Mouse (Mus musculus) liver, embryonic 14.5 days (tissue): ENCODE measurements around the gene Lnp1. TPM values are rescaled to one million over a fixed set of nuclear protein-coding genes. Genes with fewer than 3 reads are reported as not detected.
A peak's percentile ranks its signal among the peaks of the same experiment; 100 is the strongest.

ENCODE experiments used
- ATAC-seq: fragments of 200-750 bp; cut with Nextera tagmentation; 2 replicates; pipeline ENCODE4 v1.8.0; 2017; ENCODE audit warnings: moderate number of reproducible peaks, mild to moderate bottlenecking, moderate library complexity; ENCODE audit not compliant: insufficient read depth
- DNase-seq, 3 experiments: peaks; one replicate each; pipeline ENCODE4 v3.0.0-alpha.2; 2012 to 2013; ENCODE audit warnings: low read depth in 3 of 3, low spot score in 3 of 3
- H3K27ac ChIP-seq: fragments of 300-500 bp; sonication (generic); 2 replicates; pipeline ENCODE4 v1.5.1; 2014; ENCODE audit warnings: moderate library complexity, mild to moderate bottlenecking, control low read depth, inconsistent platforms
- H3K27me3 ChIP-seq: fragments of 300-500 bp; sonication (generic); 2 replicates; pipeline ENCODE4 v1.6.1; 2014; ENCODE audit warnings: mild to moderate bottlenecking, low read length, moderate library complexity; ENCODE audit not compliant: control insufficient read depth, insufficient read depth
- H3K36me3 ChIP-seq: fragments of 300-500 bp; sonication (generic); replicated peaks from 2 replicates; pipeline ENCODE4 v1.6.1; 2014; ENCODE audit warnings: low read depth; ENCODE audit not compliant: control insufficient read depth, insufficient read depth
- H3K4me1 ChIP-seq, 2 experiments: fragments of 200-500 bp in 1 of 2; fragments of 300-500 bp in 1 of 2; sonication (generic) in 1 of 2; replicated peaks; 2 replicates each; pipeline ENCODE4 v1.6.1; 2012 to 2014; ENCODE audit warnings: antibody characterized with exemption in 1 of 2, inconsistent platforms in 1 of 2, low read length in 1 of 2; ENCODE audit not compliant: control insufficient read depth in 2 of 2, insufficient read depth in 2 of 2
- H3K4me2 ChIP-seq: fragments of 300-500 bp; sonication (generic); 2 replicates; pipeline ENCODE4 v1.6.1; 2014; ENCODE audit warnings: low read depth, mild to moderate bottlenecking, control low read depth, moderate library complexity
- H3K4me3 ChIP-seq, 2 experiments: fragments of 200-500 bp in 1 of 2; fragments of 300-500 bp in 1 of 2; sonication (generic) in 1 of 2; 2 replicates each; pipeline ENCODE4 v1.5.1; 2012 to 2014; ENCODE audit warnings: low read depth in 2 of 2, low read length in 2 of 2, mild to moderate bottlenecking in 2 of 2, control low read depth in 1 of 2, inconsistent platforms in 1 of 2, moderate library complexity in 1 of 2; ENCODE audit not compliant: insufficient read depth in 1 of 2
- H3K9ac ChIP-seq: fragments of 300-500 bp; sonication (generic); replicated peaks from 2 replicates; pipeline ENCODE4 v1.6.1; 2014; ENCODE audit warnings: mild to moderate bottlenecking, control low read depth, moderate library complexity
- H3K9me3 ChIP-seq: fragments of 300-500 bp; sonication (generic); 2 replicates; pipeline ENCODE4 v1.6.1; 2016; ENCODE audit warnings: low read length, mixed read lengths; ENCODE audit not compliant: control insufficient read depth
- CTCF ChIP-seq: IDR thresholded peaks from 2 replicates; pipeline ENCODE4 v1.5.1; 2016; ENCODE audit warnings: antibody characterized with exemption, low read depth, control low read depth
- EP300 ChIP-seq: IDR thresholded peaks from 2 replicates; pipeline ENCODE4 v1.6.1; 2016; ENCODE audit warnings: antibody characterized with exemption, low read depth
- WGBS: fragments of 180-500 bp; shearing (Covaris S2); extraction: QIAGEN DNeasy Blood & Tissue Kit; methylation state at CpG from one replicate; pipeline ENCODE4 v1.1.7; 2014; ENCODE audit not compliant: insufficient replicate concordance; 5-methylcytosine and 5-hydroxymethylcytosine counted together
- polyA plus RNA-seq, 2 experiments: library from polyadenylated mRNA; depleted of rRNA in 1 of 2; stranded (reverse) in 1 of 2; unstranded in 1 of 2; fragments of >200 nt; fragmentation: Nextera tagmentation in 1 of 2; extraction: Ambion mirVana in 1 of 2; gene quantifications; 2 replicates each; pipeline versions ENCODE4 v1.2.1 to v1.2.3; 2012 to 2014

Lnp1 gene
- polyA plus RNA-seq, 2 experiments = not detected

GRCm38 (mm10) chr16:56886616-56887116, 41.2 kb downstream of the Lnp1 start:
- no peak for TF ChIP-seq EP300
- no peak for TF ChIP-seq CTCF
- peak overlapping the region; percentile 66; the same call in 1 of the 2 replicates for H3K4me2 ChIP-seq
- H3K27ac ChIP-seq = no peak overlapping the region
- DNase-seq = no peak
- H3K4me1 ChIP-seq = no peaks in the 10 kb centered on the region; a peak in 2 of 4 replicates
- H3K9me3 ChIP-seq = no peaks in the 10 kb centered on the region
- H3K36me3 ChIP-seq = no peaks in the 10 kb centered on the region
- no peak overlapping the region for H3K9ac ChIP-seq
- WGBS = 28% methylated on average over 9 of the region's 9 CpGs
- peak overlapping the region in 1 of 2 experiments; percentile 42; a peak in 2 of 4 replicates for H3K4me3 ChIP-seq
- H3K27me3 ChIP-seq = no peaks in the 10 kb centered on the region
- ATAC-seq = no peak

GRCm38 (mm10) chr16:56885824-56886615, 41.8 kb downstream of the Lnp1 start, which contains the start of gene Tmem45a:
Gene Tmem45a (minus strand): TSS chr16:56886166.
- ATAC-seq (peak; percentile 84), DNase-seq (peak; percentile 24 to 33 (median 26))
- Histone ChIP-seq H3K9me3 (no peaks in the 10 kb centered on the region), H3K27ac (no peak within 1 kb of the TSS), H3K9ac (no peak within 1 kb of the TSS; the same call in 1 of the 2 replicates), H3K4me3 (peak within 1 kb of the TSS; percentile 42), H3K4me2 (peak within 1 kb of the TSS; percentile 66), H3K4me1 (no peaks in the 10 kb centered on the region; a peak in 2 of 4 replicates), H3K27me3 (no peaks in the 10 kb centered on the region), H3K36me3 (no peaks in the 10 kb centered on the region)
- WGBS = 4% methylated on average over 25 of the region's 25 CpGs
- TF ChIP-seq EP300 = no peak

- H3K9me3 ChIP-seq = no peaks in the 10 kb centered on the region
- no peaks in the 10 kb centered on the region for H3K27me3 ChIP-seq
- no peak overlapping the region for H3K27ac ChIP-seq
- no peaks in the 10 kb centered on the region; a peak in 2 of 4 replicates for H3K4me1 ChIP-seq
- H3K4me2 ChIP-seq = no peak overlapping the region
- ATAC-seq (no peak), DNase-seq (no peak)
- TF ChIP-seq CTCF (no peak), EP300 (no peak)
- H3K4me3 ChIP-seq = no peak overlapping the region
- no peaks in the 10 kb centered on the region for H3K36me3 ChIP-seq
- 83% methylated on average over 6 of the region's 6 CpGs for WGBS
- no peak overlapping the region for H3K9ac ChIP-seq
These were observed 43.0 kb downstream of the Lnp1 start for GRCm38 (mm10) chr16:56884811-56885210.

DNA sequence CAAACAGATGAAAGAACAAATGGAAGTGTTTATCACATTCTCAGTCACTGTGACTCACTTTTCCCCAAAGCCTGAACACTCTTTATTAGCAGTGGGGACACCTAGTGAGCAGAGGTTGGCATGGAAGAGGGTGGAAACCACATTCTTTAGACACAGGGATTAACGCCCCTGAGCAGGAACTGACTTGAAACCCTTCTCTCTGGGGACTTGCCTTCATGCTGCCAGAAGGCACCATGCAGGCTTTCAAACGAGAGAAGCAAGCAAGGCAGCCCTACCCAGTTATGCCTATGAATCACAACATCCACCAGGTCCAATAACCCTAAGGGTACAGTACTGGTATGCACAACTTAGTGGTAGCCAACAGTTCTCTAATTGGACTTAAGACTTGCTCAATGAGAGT, 54.5 kb downstream of the Lnp1 start:
- H3K27ac ChIP-seq = no peak overlapping the region
- no peaks in the 10 kb centered on the region for H3K27me3 ChIP-seq
- H3K4me2 ChIP-seq = no peak overlapping the region
- TF ChIP-seq CTCF (no peak), EP300 (no peak)
- H3K4me3 ChIP-seq = no peak overlapping the region
- DNase-seq = no peak
- no peak overlapping the region for H3K9ac ChIP-seq
- H3K9me3 ChIP-seq = no peaks in the 10 kb centered on the region
- WGBS = 31% methylated on average over 2 of the region's 2 CpGs
- no peaks in the 10 kb centered on the region for H3K36me3 ChIP-seq
- no peaks in the 10 kb centered on the region for H3K4me1 ChIP-seq
- ATAC-seq = no peak

DNA sequence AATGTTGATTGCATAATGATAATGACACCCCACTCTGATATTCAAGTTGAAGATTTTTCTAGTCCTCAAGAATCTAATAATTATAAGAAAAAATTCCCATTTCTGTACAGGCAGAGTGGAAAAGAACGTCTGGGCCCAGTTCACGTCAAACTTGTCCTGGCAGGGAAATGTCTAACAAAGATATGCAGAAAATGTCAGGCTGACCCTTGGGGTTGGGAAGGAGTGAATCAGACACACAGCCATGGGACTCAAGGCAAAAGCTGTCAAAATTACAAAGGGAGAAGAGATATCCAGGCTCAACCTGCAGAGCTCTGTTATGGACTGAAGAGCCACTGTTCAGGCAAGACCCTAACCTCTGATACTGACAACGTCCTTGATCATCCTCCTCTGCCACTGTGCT, 57.4 kb downstream of the Lnp1 start:
- H3K27ac ChIP-seq = no peak overlapping the region
- DNase-seq (no peak), ATAC-seq (no peak)
- H3K4me3 ChIP-seq = no peak overlapping the region
- no peaks in the 10 kb centered on the region for H3K27me3 ChIP-seq
- no peaks in the 10 kb centered on the region for H3K4me1 ChIP-seq
- H3K36me3 ChIP-seq = no peaks in the 10 kb centered on the region
- no peak overlapping the region for H3K4me2 ChIP-seq
- 52% methylated on average over 3 of the region's 3 CpGs for WGBS
- no peaks in the 10 kb centered on the region for H3K9me3 ChIP-seq
- TF ChIP-seq EP300 (no peak), CTCF (no peak)
- no peak overlapping the region for H3K9ac ChIP-seq
